Mouse (Mus musculus): Measurements from ENCODE around the gene Trmt1l.
A peak's percentile ranks its signal among the peaks of the same experiment; 100 is the strongest.
"Not testable (repeated sequence)": the region's sequence is repeated elsewhere in the genome, so short reads cannot be mapped to it uniquely, and the experiment has no call there.

Gene Trmt1l

GRCm38 (mm10) chr1:151428263-151429221, at the start of gene Trmt1l, which contains the start of gene Swt1:
Trmt1l (plus strand) TSS chr1:151428542.
Swt1 (minus strand) TSS chr1:151428455.
- DNase-seq (ENCODE audit: low read depth in 2 of 2, low spot score in 2 of 2) = peak; percentile 87 to 92

GRCm38 (mm10) chr1:151390029-151390428, 38.3 kb upstream of the Trmt1l start:
- DNase-seq (ENCODE audit: low read depth in 2 of 2, low spot score in 2 of 2) = no peak

- no peak for DNase-seq (ENCODE audit: low read depth in 2 of 2, low spot score in 2 of 2)
These were observed 18.5 kb upstream of the Trmt1l start for GRCm38 (mm10) chr1:151409827-151410226.

GRCm38 (mm10) chr1:151422178-151422577, 6.2 kb upstream of the Trmt1l start:
- no peak for DNase-seq (ENCODE audit: low read depth in 2 of 2, low spot score in 2 of 2)

GRCm38 (mm10) chr1:151426947-151427600, 1.3 kb upstream of the Trmt1l start:
- DNase-seq (ENCODE audit: low read depth in 2 of 2, low spot score in 2 of 2) = no peak

- no peak for DNase-seq (ENCODE audit: low read depth in 2 of 2, low spot score in 2 of 2)
These were observed 467 bp upstream of the Trmt1l start for GRCm38 (mm10) chr1:151427888-151428262.

GRCm38 (mm10) chr1:151429316-151429715, 974 bp downstream of the Trmt1l start:
- no peak for DNase-seq (ENCODE audit: low read depth in 2 of 2, low spot score in 2 of 2)

GRCm38 (mm10) chr1:151435431-151435830, 7.1 kb downstream of the Trmt1l start:
- DNase-seq (ENCODE audit: low read depth in 2 of 2, low spot score in 2 of 2) = no peak

- no peak for DNase-seq (ENCODE audit: low read depth in 2 of 2, low spot score in 2 of 2)
These were observed 21.5 kb downstream of the Trmt1l start for GRCm38 (mm10) chr1:151449866-151450265.

GRCm38 (mm10) chr1:151450851-151451250, 22.5 kb downstream of the Trmt1l start:
- no peak for DNase-seq (ENCODE audit: low read depth in 2 of 2, low spot score in 2 of 2)

- no peak for DNase-seq (ENCODE audit: low read depth in 2 of 2, low spot score in 2 of 2)
These were observed 23.6 kb downstream of the Trmt1l start for GRCm38 (mm10) chr1:151451946-151452345.

GRCm38 (mm10) chr1:151457087-151457486, 28.7 kb downstream of the Trmt1l start:
- peak; percentile 10 to 31 for DNase-seq (ENCODE audit: low read depth in 2 of 2, low spot score in 2 of 2)

- DNase-seq (ENCODE audit: low read depth in 2 of 2, low spot score in 2 of 2) = no peak
These were observed 32.9 kb downstream of the Trmt1l start for GRCm38 (mm10) chr1:151461265-151461664.

GRCm38 (mm10) chr1:151464914-151465313, 36.6 kb downstream of the Trmt1l start:
- no peak for DNase-seq (ENCODE audit: low read depth in 2 of 2, low spot score in 2 of 2)

- DNase-seq (ENCODE audit: low read depth in 2 of 2, low spot score in 2 of 2) = no peak
These were observed 38.2 kb downstream of the Trmt1l start for GRCm38 (mm10) chr1:151466571-151466970.

- DNase-seq (ENCODE audit: low read depth in 2 of 2, low spot score in 2 of 2) = no peak
These were observed 43.1 kb downstream of the Trmt1l start for GRCm38 (mm10) chr1:151471429-151471828.

GRCm38 (mm10) chr1:151472386-151472785, 44.0 kb downstream of the Trmt1l start:
- DNase-seq (ENCODE audit: low read depth in 2 of 2, low spot score in 2 of 2) = not testable (repeated sequence)

GRCm38 (mm10) chr1:151482497-151482896, 54.2 kb downstream of the Trmt1l start:
- no peak for DNase-seq (ENCODE audit: low read depth in 2 of 2, low spot score in 2 of 2)

GRCm38 (mm10) chr1:151483568-151483967, 55.2 kb downstream of the Trmt1l start:
- DNase-seq (ENCODE audit: low read depth in 2 of 2, low spot score in 2 of 2) = peak; percentile 6 to 21

- DNase-seq (ENCODE audit: low read depth in 2 of 2, low spot score in 2 of 2) = no peak
These were observed 56.4 kb downstream of the Trmt1l start for GRCm38 (mm10) chr1:151484754-151485153.

- no peak for DNase-seq (ENCODE audit: low read depth in 2 of 2, low spot score in 2 of 2)
These were observed 61.5 kb downstream of the Trmt1l start for GRCm38 (mm10) chr1:151489806-151490205.

- no peak for DNase-seq (ENCODE audit: low read depth in 2 of 2, low spot score in 2 of 2)
These were observed 64.1 kb downstream of the Trmt1l start for GRCm38 (mm10) chr1:151492419-151492818.

All from CD8-positive naive resting alpha-beta T cell, adult 2 months (primary cell).